8 mouse cellular contexts compared by ENCODE assay signal in genomic region chr10:24131451-24132262, GRCm38 (mm10). TPM values are rescaled to one million over a fixed set of nuclear protein-coding genes. Genes with fewer than 3 reads are reported as not detected.
DNase-seq lines count a peak whose midpoint lies in the region; ATAC-seq and TF ChIP-seq lines count a peak whose summit lies in the region.

No protein-coding gene starts in this region.

- no peaks in the 10 kb centered on the region for H3K27me3 ChIP-seq in embryonic facial prominence, embryonic 11.5 days (ENCODE audit: control insufficient read depth, insufficient read depth, low read length)
- no peaks in the 10 kb centered on the region for H3K27me3 ChIP-seq in heart, embryonic 15.5 days
- H3K27me3 ChIP-seq in liver, embryonic 15.5 days, result no peaks in the 10 kb centered on the region
- no peaks in the 10 kb centered on the region for H3K27me3 ChIP-seq in neural tube, embryonic 13.5 days

- H3K9ac ChIP-seq in ES-E14 (ENCODE audit: insufficient read depth, low read depth, low read length, poor library complexity, severe bottlenecking), result no peak overlapping the region; the same call in 1 of the 2 replicates
- H3K9ac ChIP-seq in embryonic facial prominence, embryonic 11.5 days (replicated peaks; ENCODE audit: low read length), result no peak overlapping the region
- no peak overlapping the region for H3K9ac ChIP-seq in heart, embryonic 15.5 days
- H3K9ac ChIP-seq in liver, embryonic 15.5 days, result no peak overlapping the region
- no peak overlapping the region for H3K9ac ChIP-seq in neural tube, embryonic 13.5 days

- DNase-seq in ES-E14 (ENCODE audit: low read depth, low spot score), result peak; percentile 59
- peak; percentile 29 for DNase-seq in adrenal gland, postnatal 25 days
- DNase-seq in embryonic facial prominence, embryonic 11.5 days (ENCODE audit: low spot score), result peak; percentile 88
- peak; percentile 77 for DNase-seq in kidney, postnatal 10 days
- peak; percentile 59 for DNase-seq in thymus, postnatal 4 days

- in situ Hi-C loops in ES-E14 (cut with MboI; ENCODE audit: low sequenced_read_pairs in 2 of 2, unreplicated experiment in 2 of 2), result no loop called here

- no peaks in the 10 kb centered on the region for H3K9me3 ChIP-seq in ES-E14 (ENCODE audit: control insufficient read depth, insufficient read depth, low read depth, low read length)
- H3K9me3 ChIP-seq in embryonic facial prominence, embryonic 11.5 days (replicated peaks; ENCODE audit: control insufficient read depth, low read length), result no peaks in the 10 kb centered on the region
- no peaks in the 10 kb centered on the region for H3K9me3 ChIP-seq in heart, embryonic 15.5 days (replicated peaks)
- no peaks in the 10 kb centered on the region for H3K9me3 ChIP-seq in liver, embryonic 15.5 days (replicated peaks)
- H3K9me3 ChIP-seq in neural tube, embryonic 13.5 days, result no peaks in the 10 kb centered on the region

- peaks cover 7 to 9% of the 10 kb centered on the region in 2 experiments for H3K4me1 ChIP-seq in ES-E14 (ENCODE audit: control insufficient read depth in 2 of 2, insufficient read depth in 2 of 2, low read length in 2 of 2, poor library complexity in 1 of 2)
- H3K4me1 ChIP-seq in embryonic facial prominence, embryonic 11.5 days (ENCODE audit: control insufficient read depth, insufficient read depth, low read length), result no peaks in the 10 kb centered on the region; the same call in 1 of the 2 replicates
- peaks cover 10% of the 10 kb centered on the region for H3K4me1 ChIP-seq in heart, embryonic 15.5 days (replicated peaks)
- peaks cover 30% of the 10 kb centered on the region for H3K4me1 ChIP-seq in liver, embryonic 15.5 days (replicated peaks)
- H3K4me1 ChIP-seq in neural tube, embryonic 13.5 days (replicated peaks), result no peaks in the 10 kb centered on the region

- WGBS in embryonic facial prominence, embryonic 11.5 days, result 17% methylated on average over 9 of the region's 9 CpGs
- WGBS in heart, embryonic 15.5 days, result 27% methylated on average over 9 of the region's 9 CpGs
- WGBS in liver, embryonic 15.5 days (ENCODE audit: insufficient replicate concordance), result 22% methylated on average over 9 of the region's 9 CpGs
- WGBS in neural tube, embryonic 13.5 days, result 25% methylated on average over 9 of the region's 9 CpGs

- ATAC-seq in embryonic facial prominence, embryonic 11.5 days (replicated peaks; ENCODE audit: insufficient number of reproducible peaks, low FRiP score, low TSS enrichment, low read depth), result peak; percentile 73; the same call in 1 of the 2 replicates
- peak; percentile 66; the same call in 1 of the 2 replicates for ATAC-seq in heart, embryonic 15.5 days (replicated peaks; ENCODE audit: insufficient number of reproducible peaks, insufficient read depth, low FRiP score, low read depth)
- ATAC-seq in liver, embryonic 15.5 days (ENCODE audit: insufficient read depth), result peak; percentile 43; the same call in 1 of the 2 replicates
- ATAC-seq in neural tube, embryonic 13.5 days (ENCODE audit: low read depth), result peak; percentile 76; the same call in 1 of the 2 replicates

- H3K4me2 ChIP-seq in embryonic facial prominence, embryonic 11.5 days (ENCODE audit: low read depth, low read length), result peak overlapping the region; percentile 23; the same call in 1 of the 2 replicates
- H3K4me2 ChIP-seq in heart, embryonic 15.5 days, result peak overlapping the region; percentile 58
- H3K4me2 ChIP-seq in liver, embryonic 15.5 days, result peak overlapping the region; percentile 55
- H3K4me2 ChIP-seq in neural tube, embryonic 13.5 days, result peak overlapping the region; percentile 35

- H3K36me3 ChIP-seq in ES-E14 (ENCODE audit: control insufficient read depth, insufficient read depth, low read length, poor library complexity, severe bottlenecking), result no peaks in the 10 kb centered on the region
- H3K36me3 ChIP-seq in embryonic facial prominence, embryonic 11.5 days (replicated peaks; ENCODE audit: control insufficient read depth, insufficient read depth, low read depth, low read length), result no peaks in the 10 kb centered on the region
- H3K36me3 ChIP-seq in heart, embryonic 15.5 days, result no peaks in the 10 kb centered on the region
- H3K36me3 ChIP-seq in liver, embryonic 15.5 days (replicated peaks), result no peaks in the 10 kb centered on the region
- no peaks in the 10 kb centered on the region for H3K36me3 ChIP-seq in neural tube, embryonic 13.5 days

- H3K4me3 ChIP-seq in ES-E14 (ENCODE audit: insufficient read depth in 1 of 2, low read depth in 1 of 2, low read length in 2 of 2, poor library complexity in 1 of 2, severe bottlenecking in 1 of 2), result peak overlapping the region in 1 of 2 experiments; percentile 49; a peak in 2 of 4 replicates
- H3K4me3 ChIP-seq in embryonic facial prominence, embryonic 11.5 days (ENCODE audit: low read depth, low read length), result no peak overlapping the region
- H3K4me3 ChIP-seq in heart, embryonic 15.5 days, result peak overlapping the region; percentile 42
- H3K4me3 ChIP-seq in liver, embryonic 15.5 days (replicated peaks), result peak overlapping the region; percentile 39
- H3K4me3 ChIP-seq in neural tube, embryonic 13.5 days, result no peak overlapping the region

- H3K27ac ChIP-seq in ES-E14 (ENCODE audit: insufficient read depth, low read depth, low read length, poor library complexity, severe bottlenecking), result peak overlapping the region; percentile 12; the same call in 1 of the 2 replicates
- no peak overlapping the region for H3K27ac ChIP-seq in embryonic facial prominence, embryonic 11.5 days (replicated peaks; ENCODE audit: low read depth, low read length)
- no peak overlapping the region; the same call in 1 of the 2 replicates for H3K27ac ChIP-seq in heart, embryonic 15.5 days
- H3K27ac ChIP-seq in liver, embryonic 15.5 days (replicated peaks), result no peak overlapping the region
- no peak overlapping the region for H3K27ac ChIP-seq in neural tube, embryonic 13.5 days (replicated peaks)

TF ChIP-seq in ES-E14, 5 proteins besides CTCF, POLR2A, EP300 and RAD21:
- no peak for TF ChIP-seq ZNF384 (IDR thresholded peaks at IDR 0.05; ENCODE audit: low read depth, low read length)
- TF ChIP-seq MAFK (IDR thresholded peaks at IDR 0.05; ENCODE audit: insufficient read depth, low read depth, low read length), result no peak
- no peak for TF ChIP-seq ZC3H11A (IDR thresholded peaks at IDR 0.05; ENCODE audit: borderline replicate concordance, low read depth, low read length)
- no peak for TF ChIP-seq CHD2 (IDR thresholded peaks at IDR 0.05; ENCODE audit: low read depth, low read length)
- no peak for TF ChIP-seq HCFC1 (IDR thresholded peaks at IDR 0.05; ENCODE audit: borderline replicate concordance, insufficient read depth, low read length)

RNA-seq across cellular contexts. Expression of gene Stx7, which starts 17.4 kb away (rescaled TPM):
- 27.0 and 44.5 TPM in 2 replicates for total RNA-seq in ES-E14 (2012; rRNA removed)
- 108 and 118 TPM in 2 replicates for total RNA-seq in adrenal gland, postnatal 25 days (2021)
- 76.4 and 79.4 TPM in 2 replicates for polyA plus RNA-seq in embryonic facial prominence, embryonic 11.5 days (2014; fragmentation: Nextera tagmentation; extraction: Ambion mirVana)
- 68.4 and 74.8 TPM in 2 replicates for polyA plus RNA-seq in heart, embryonic 15.5 days (2015; fragmentation: Nextera tagmentation; extraction: Ambion mirVana)
- 23.4 and 30.1 TPM in 2 replicates for polyA plus RNA-seq in liver, embryonic 15.5 days (2015; fragmentation: Nextera tagmentation; extraction: Ambion mirVana)
- polyA plus RNA-seq in neural tube, embryonic 13.5 days (2015; fragmentation: Nextera tagmentation; extraction: Ambion mirVana), result 255 and 271 TPM in 2 replicates

RNA-seq across cellular contexts. Expression of gene Taar9, which starts 22.3 kb away (rescaled TPM):
- total RNA-seq in ES-E14 (2012; rRNA removed), result not detected in 2 replicates
- not detected in 2 replicates for total RNA-seq in adrenal gland, postnatal 25 days (2021)
- polyA plus RNA-seq in embryonic facial prominence, embryonic 11.5 days (2014; fragmentation: Nextera tagmentation; extraction: Ambion mirVana), result not detected in 2 replicates
- polyA plus RNA-seq in heart, embryonic 15.5 days (2015; fragmentation: Nextera tagmentation; extraction: Ambion mirVana), result not detected in 2 replicates
- not detected in 2 replicates for polyA plus RNA-seq in liver, embryonic 15.5 days (2015; fragmentation: Nextera tagmentation; extraction: Ambion mirVana)
- polyA plus RNA-seq in neural tube, embryonic 13.5 days (2015; fragmentation: Nextera tagmentation; extraction: Ambion mirVana), result not detected in 2 replicates

RNA-seq across cellular contexts. Expression of gene Taar8c, which starts 29.9 kb away (rescaled TPM):
- not detected in 2 replicates for total RNA-seq in ES-E14 (2012; rRNA removed)
- not detected in 2 replicates for total RNA-seq in adrenal gland, postnatal 25 days (2021)
- polyA plus RNA-seq in embryonic facial prominence, embryonic 11.5 days (2014; fragmentation: Nextera tagmentation; extraction: Ambion mirVana), result not detected in 2 replicates
- not detected in 2 replicates for polyA plus RNA-seq in heart, embryonic 15.5 days (2015; fragmentation: Nextera tagmentation; extraction: Ambion mirVana)
- polyA plus RNA-seq in liver, embryonic 15.5 days (2015; fragmentation: Nextera tagmentation; extraction: Ambion mirVana), result not detected in 2 replicates
- polyA plus RNA-seq in neural tube, embryonic 13.5 days (2015; fragmentation: Nextera tagmentation; extraction: Ambion mirVana), result not detected in 2 replicates

RNA-seq across cellular contexts. Expression of gene Taar8b, which starts 39.6 kb away (rescaled TPM):
- total RNA-seq in ES-E14 (2012; rRNA removed), result not detected in 2 replicates
- not detected in 2 replicates for total RNA-seq in adrenal gland, postnatal 25 days (2021)
- polyA plus RNA-seq in embryonic facial prominence, embryonic 11.5 days (2014; fragmentation: Nextera tagmentation; extraction: Ambion mirVana), result not detected in 2 replicates
- not detected in 2 replicates for polyA plus RNA-seq in heart, embryonic 15.5 days (2015; fragmentation: Nextera tagmentation; extraction: Ambion mirVana)
- polyA plus RNA-seq in liver, embryonic 15.5 days (2015; fragmentation: Nextera tagmentation; extraction: Ambion mirVana), result not detected in 2 replicates
- polyA plus RNA-seq in neural tube, embryonic 13.5 days (2015; fragmentation: Nextera tagmentation; extraction: Ambion mirVana), result not detected in 2 replicates

RNA-seq across cellular contexts. Expression of gene Taar8a, which starts 55.4 kb away (rescaled TPM):
- not detected in 2 replicates for total RNA-seq in ES-E14 (2012; rRNA removed)
- not detected in 2 replicates for total RNA-seq in adrenal gland, postnatal 25 days (2021)
- not detected in 2 replicates for polyA plus RNA-seq in embryonic facial prominence, embryonic 11.5 days (2014; fragmentation: Nextera tagmentation; extraction: Ambion mirVana)
- not detected in 2 replicates for polyA plus RNA-seq in heart, embryonic 15.5 days (2015; fragmentation: Nextera tagmentation; extraction: Ambion mirVana)
- polyA plus RNA-seq in liver, embryonic 15.5 days (2015; fragmentation: Nextera tagmentation; extraction: Ambion mirVana), result not detected in 2 replicates
- not detected in 2 replicates for polyA plus RNA-seq in neural tube, embryonic 13.5 days (2015; fragmentation: Nextera tagmentation; extraction: Ambion mirVana)

Comparison
In these comparisons a context has a peak if more than half of its experiments do, and no peak if none do; other contexts are left out.
1. DNase-seq: peak in every context shown above with its lines; median percentile 88 in embryonic facial prominence, embryonic 11.5 days; 77 in kidney, postnatal 10 days; 59 in ES-E14; 59 in thymus, postnatal 4 days; 29 in adrenal gland, postnatal 25 days.
2. H3K4me3 ChIP-seq: peak in heart, embryonic 15.5 days (single experiment) and liver, embryonic 15.5 days (single experiment); none in embryonic facial prominence, embryonic 11.5 days (single experiment) and neural tube, embryonic 13.5 days (single experiment).
3. Peak in every context shown above with its lines, with median percentiles within 50 percentile points of each other: ATAC-seq and H3K4me2 ChIP-seq.